Mouse (Mus musculus): ENCODE measurements around the gene Gm27027. TPM values are rescaled to one million over a fixed set of nuclear protein-coding genes. Genes with fewer than 3 reads are reported as not detected.

The Gm27027 gene
- polyA plus RNA-seq, 1 experiment from 2014 or later: not detected

GRCm38 (mm10) chr2:93982457-93983235 lies 13.5 kb downstream of the Gm27027 start:
- Histone ChIP-seq H3K4me2 (replicated peaks; ENCODE audit: low read depth) (no peak overlapping the region), H3K27ac (replicated peaks) (peak overlapping the region; percentile 69), H3K4me1 (replicated peaks; ENCODE audit: control insufficient read depth, insufficient read depth) (no peaks in the 10 kb centered on the region), H3K27me3 (ENCODE audit: control insufficient read depth, insufficient read depth, low read length) (no peaks in the 10 kb centered on the region), H3K4me3 (ENCODE audit: low read depth, low read length) (no peak overlapping the region), H3K9ac (ENCODE audit: low read length) (no peak overlapping the region), H3K9me3 (ENCODE audit: control insufficient read depth, low read length) (no peaks in the 10 kb centered on the region), H3K36me3 (ENCODE audit: control insufficient read depth, insufficient read depth, low read length) (no peaks in the 10 kb centered on the region; the same call in 1 of the 2 replicates)
- no peak for DNase-seq (ENCODE audit: low spot score)
- ATAC-seq (ENCODE audit: low FRiP score, low TSS enrichment): peak; percentile 28; the same call in 1 of the 2 replicates
- 43% methylated on average over 4 of the region's 4 CpGs for WGBS
- TF ChIP-seq EP300 (optimal IDR thresholded peaks at IDR 0.05) (no peak), CTCF (IDR thresholded peaks at IDR 0.05; ENCODE audit: low read depth) (peak; percentile 36)

GRCm38 (mm10) chr2:93979249-93980120 lies 16.7 kb downstream of the Gm27027 start:
- Histone ChIP-seq H3K4me2 (replicated peaks; ENCODE audit: low read depth) (no peak overlapping the region), H3K4me3 (ENCODE audit: low read depth, low read length) (no peak overlapping the region), H3K9ac (ENCODE audit: low read length) (no peak overlapping the region), H3K9me3 (ENCODE audit: control insufficient read depth, low read length) (no peaks in the 10 kb centered on the region), H3K36me3 (ENCODE audit: control insufficient read depth, insufficient read depth, low read length) (no peaks in the 10 kb centered on the region; the same call in 1 of the 2 replicates), H3K4me1 (replicated peaks; ENCODE audit: control insufficient read depth, insufficient read depth) (peaks cover 11% of the 10 kb centered on the region; the same call in 1 of the 2 replicates), H3K27me3 (ENCODE audit: control insufficient read depth, insufficient read depth, low read length) (no peaks in the 10 kb centered on the region), H3K27ac (replicated peaks) (peak overlapping the region; percentile 77)
- DNase-seq (ENCODE audit: low spot score) (no peak), ATAC-seq (ENCODE audit: low FRiP score, low TSS enrichment) (no peak)
- TF ChIP-seq EP300 (optimal IDR thresholded peaks at IDR 0.05): no peak
- no peak for TF ChIP-seq CTCF (IDR thresholded peaks at IDR 0.05; ENCODE audit: low read depth)
- WGBS: 48% methylated on average over 7 of the region's 7 CpGs

- Histone ChIP-seq H3K27ac (replicated peaks) (peak overlapping the region; percentile 86), H3K9ac (ENCODE audit: low read length) (peak overlapping the region; percentile 51), H3K27me3 (ENCODE audit: control insufficient read depth, insufficient read depth, low read length) (no peaks in the 10 kb centered on the region), H3K9me3 (ENCODE audit: control insufficient read depth, low read length) (no peaks in the 10 kb centered on the region), H3K4me1 (replicated peaks; ENCODE audit: control insufficient read depth, insufficient read depth) (peaks cover 11% of the 10 kb centered on the region; the same call in 1 of the 2 replicates), H3K36me3 (ENCODE audit: control insufficient read depth, insufficient read depth, low read length) (no peaks in the 10 kb centered on the region; the same call in 1 of the 2 replicates), H3K4me2 (replicated peaks; ENCODE audit: low read depth) (peak overlapping the region; percentile 70), H3K4me3 (ENCODE audit: low read depth, low read length) (peak overlapping the region; percentile 34)
- TF ChIP-seq CTCF (IDR thresholded peaks at IDR 0.05; ENCODE audit: low read depth) (peak; percentile 57), EP300 (optimal IDR thresholded peaks at IDR 0.05) (no peak)
- ATAC-seq (ENCODE audit: low FRiP score, low TSS enrichment) (peak; percentile 75), DNase-seq (ENCODE audit: low spot score) (peak; percentile 71)
- 2% methylated on average over 37 of the region's 37 CpGs for WGBS
Measured at GRCm38 (mm10) chr2:93976436-93977252, 19.5 kb downstream of the Gm27027 start.

DNA sequence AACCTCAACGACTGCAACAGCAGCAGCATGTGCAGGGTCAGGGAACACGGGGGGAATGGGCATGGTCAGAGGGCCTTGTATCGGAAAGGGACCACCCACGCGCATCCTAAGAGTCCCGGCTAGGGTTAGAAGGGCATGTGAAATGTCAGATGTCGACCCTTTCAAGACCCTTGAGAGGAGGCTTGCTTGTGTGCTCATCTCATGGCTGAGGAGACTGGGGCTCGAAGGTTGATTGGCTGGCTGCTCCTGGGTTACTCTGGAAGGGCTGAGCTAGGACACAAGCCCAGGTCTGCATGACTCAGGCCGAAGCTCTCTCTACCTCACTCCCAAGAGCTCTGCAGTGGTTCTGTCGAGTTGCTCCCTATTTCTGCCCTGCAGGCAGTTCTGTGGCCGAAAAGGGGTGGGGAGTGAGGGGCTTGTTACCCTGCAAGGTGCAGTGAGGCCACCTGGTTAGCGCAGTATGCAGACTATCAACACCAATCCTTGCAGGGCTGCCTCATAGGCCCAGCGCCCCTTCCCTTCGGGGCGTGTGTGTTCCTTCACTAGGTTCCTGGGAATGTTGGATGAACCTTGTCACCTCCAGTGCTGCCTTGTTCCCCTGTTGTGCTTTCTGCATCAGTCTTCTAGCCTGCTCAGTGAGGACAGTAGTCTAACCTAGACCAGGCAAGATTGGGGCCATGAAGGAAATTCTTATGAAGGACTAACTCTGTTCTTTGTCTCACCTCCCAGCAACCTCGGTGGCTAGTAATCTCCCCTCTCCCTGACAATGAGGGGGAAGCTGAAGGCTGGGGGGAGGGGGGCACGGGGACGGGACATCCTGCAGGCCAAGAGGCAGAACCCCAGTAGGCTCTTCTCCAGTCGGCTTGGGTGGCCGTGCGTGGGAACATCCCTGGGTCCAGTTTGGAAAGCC lies 20.4 kb downstream of the Gm27027 start:
- Histone ChIP-seq H3K27me3 (ENCODE audit: control insufficient read depth, insufficient read depth, low read length) (no peaks in the 10 kb centered on the region), H3K9ac (ENCODE audit: low read length) (peak overlapping the region; percentile 51), H3K9me3 (ENCODE audit: control insufficient read depth, low read length) (no peaks in the 10 kb centered on the region), H3K4me2 (replicated peaks; ENCODE audit: low read depth) (peak overlapping the region; percentile 70), H3K27ac (replicated peaks) (peak overlapping the region; percentile 86), H3K36me3 (ENCODE audit: control insufficient read depth, insufficient read depth, low read length) (no peaks in the 10 kb centered on the region; the same call in 1 of the 2 replicates), H3K4me3 (ENCODE audit: low read depth, low read length) (peak overlapping the region; percentile 34), H3K4me1 (replicated peaks; ENCODE audit: control insufficient read depth, insufficient read depth) (peaks cover 11% of the 10 kb centered on the region; the same call in 1 of the 2 replicates)
- ATAC-seq (ENCODE audit: low FRiP score, low TSS enrichment) (no peak; the same call in 1 of the 2 replicates), DNase-seq (ENCODE audit: low spot score) (no peak)
- TF ChIP-seq CTCF (IDR thresholded peaks at IDR 0.05; ENCODE audit: low read depth) (no peak), EP300 (optimal IDR thresholded peaks at IDR 0.05) (no peak)
- 31% methylated on average over 21 of the region's 21 CpGs for WGBS

Measured in stomach, postnatal 0 days (tissue).